Mouse (Mus musculus) embryonic facial prominence, embryonic 12.5 days (tissue): ENCODE results near the gene Ccdc160. TPM values are rescaled to one million over a fixed set of nuclear protein-coding genes. Genes with fewer than 3 reads are reported as not detected.

Source experiments
- ATAC-seq: fragments of 200-750 bp; cut with Nextera tagmentation; 2 replicates; pipeline ENCODE4 v1.8.0; 2017; ENCODE audit not compliant: insufficient number of reproducible peaks, insufficient read depth, low FRiP score, low TSS enrichment
- H3K27ac ChIP-seq: fragments of 300-500 bp; sonication (generic); 2 replicates; pipeline ENCODE4 v1.5.1; 2016; ENCODE audit warnings: mild to moderate bottlenecking
- H3K27me3 ChIP-seq: fragments of 300-500 bp; sonication (generic); 2 replicates; pipeline ENCODE4 v1.6.1; 2016; ENCODE audit warnings: mild to moderate bottlenecking, moderate library complexity
- H3K36me3 ChIP-seq: fragments of 300-500 bp; sonication (generic); 2 replicates; pipeline ENCODE4 v1.6.1; 2016; ENCODE audit warnings: mild to moderate bottlenecking
- H3K4me1 ChIP-seq: fragments of 300-500 bp; sonication (generic); 2 replicates; pipeline ENCODE4 v1.6.1; 2016
- H3K4me2 ChIP-seq: fragments of 300-500 bp; sonication (generic); replicated peaks from 2 replicates; pipeline ENCODE4 v1.6.1; 2016; ENCODE audit warnings: mild to moderate bottlenecking, moderate library complexity
- H3K4me3 ChIP-seq: fragments of 300-500 bp; sonication (generic); 2 replicates; pipeline ENCODE4 v1.5.1; 2016; ENCODE audit warnings: mild to moderate bottlenecking
- H3K9ac ChIP-seq: fragments of 300-500 bp; sonication (generic); 2 replicates; pipeline ENCODE4 v1.6.1; 2016; ENCODE audit warnings: mild to moderate bottlenecking, moderate library complexity
- H3K9me3 ChIP-seq: fragments of 300-500 bp; sonication (generic); 2 replicates; pipeline ENCODE4 v1.6.1; 2016; ENCODE audit warnings: mild to moderate bottlenecking, moderate library complexity
- WGBS: fragments of 180-500 bp; shearing (Covaris S2); methylation state at CpG from one replicate; pipeline ENCODE4 v1.1.7; 2016; 5-methylcytosine and 5-hydroxymethylcytosine counted together
- polyA plus RNA-seq: library from polyadenylated mRNA; unstranded; fragments of >200 nt; fragmentation: Nextera tagmentation; extraction: Ambion mirVana; gene quantifications from 2 replicates; pipeline ENCODE4 v1.2.1, GENCODE M21; 2016

Ccdc160 gene
- polyA plus RNA-seq: 0.92 and 1.7 TPM in 2 replicates

GRCm38 (mm10) chrX:52790980-52791593 is at the start of gene Ccdc160:
Gene Ccdc160, plus strand, starts transcription at chrX:52791200.
- Histone ChIP-seq H3K9me3 (no peaks in the 10 kb centered on the region), H3K27ac (no peak within 1 kb of the TSS), H3K4me3 (peak within 1 kb of the TSS; percentile 38), H3K27me3 (no peaks in the 10 kb centered on the region), H3K4me2 (peak within 1 kb of the TSS; percentile 45), H3K9ac (peak within 1 kb of the TSS; percentile 33; the same call in 1 of the 2 replicates), H3K4me1 (peaks cover 5% of the 10 kb centered on the region; the same call in 1 of the 2 replicates), H3K36me3 (no peaks in the 10 kb centered on the region)
- 17% methylated on average over 25 of the region's 26 CpGs for WGBS
- ATAC-seq: peak; percentile 86

GRCm38 (mm10) chrX:52743781-52744180 is 47.2 kb upstream of the Ccdc160 start:
- WGBS: 17% methylated on average over 15 of the region's 15 CpGs
- Histone ChIP-seq H3K27ac (no peak overlapping the region), H3K36me3 (no peaks in the 10 kb centered on the region), H3K9ac (no peak overlapping the region), H3K27me3 (peaks cover 10% of the 10 kb centered on the region), H3K9me3 (no peaks in the 10 kb centered on the region), H3K4me2 (peak overlapping the region; percentile 88), H3K4me3 (peak overlapping the region; percentile 42), H3K4me1 (no peaks in the 10 kb centered on the region)
- ATAC-seq: no peak

- H3K4me1 ChIP-seq: no peaks in the 10 kb centered on the region
- peaks cover 10% of the 10 kb centered on the region for H3K27me3 ChIP-seq
- H3K4me3 ChIP-seq: peak overlapping the region; percentile 42
- peak overlapping the region; percentile 88 for H3K4me2 ChIP-seq
- ATAC-seq: peak; percentile 60; the same call in 1 of the 2 replicates
- whole genome bisulfite sequencing: 23% methylated on average over 50 of the region's 50 CpGs
- H3K9ac ChIP-seq: peak overlapping the region; percentile 7; the same call in 1 of the 2 replicates
- H3K36me3 ChIP-seq: no peaks in the 10 kb centered on the region
- H3K9me3 ChIP-seq: no peaks in the 10 kb centered on the region
- H3K27ac ChIP-seq: no peak overlapping the region
Observed at GRCm38 (mm10) chrX:52744201-52745051, 46.6 kb upstream of the Ccdc160 start.

DNA sequence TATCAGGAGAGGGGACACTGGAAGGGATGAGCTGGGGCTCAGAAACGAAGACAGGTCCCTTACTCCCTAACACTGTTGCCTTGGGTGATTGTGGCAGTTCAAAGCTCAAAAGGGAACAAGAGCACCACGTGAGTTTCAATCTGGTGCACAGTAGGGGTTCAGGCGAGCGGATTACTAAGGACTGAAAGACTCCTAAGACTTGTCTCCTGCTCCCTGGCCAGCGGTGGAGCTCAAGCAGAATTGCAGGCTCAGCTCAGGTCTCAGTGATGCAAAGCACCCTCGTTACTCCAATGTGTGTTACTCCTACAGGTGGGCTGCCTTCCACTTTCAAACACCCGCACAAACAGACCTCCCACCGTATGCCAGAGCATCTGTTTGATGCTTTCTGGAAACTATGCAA is 45.5 kb upstream of the Ccdc160 start:
- no peak for ATAC-seq
- H3K27me3 ChIP-seq: peaks cover 10% of the 10 kb centered on the region

GRCm38 (mm10) chrX:52745917-52746316 is 45.1 kb upstream of the Ccdc160 start:
- WGBS: 19% methylated on average over 10 of the region's 10 CpGs
- H3K4me3 ChIP-seq: no peak overlapping the region
- no peak overlapping the region for H3K9ac ChIP-seq
- H3K27ac ChIP-seq: no peak overlapping the region
- H3K4me2 ChIP-seq: 0 out of 2 replicates have a peak overlapping the region, but pooled peaks have one; percentile 1
- H3K27me3 ChIP-seq: peaks cover 10% of the 10 kb centered on the region
- H3K4me1 ChIP-seq: no peaks in the 10 kb centered on the region
- no peaks in the 10 kb centered on the region for H3K36me3 ChIP-seq
- ATAC-seq: no peak
- H3K9me3 ChIP-seq: no peaks in the 10 kb centered on the region

More for the DNA sequence above, 45.5 kb upstream of the Ccdc160 start:
- Histone ChIP-seq H3K9ac (no peak overlapping the region), H3K4me2 (0 out of 2 replicates have a peak overlapping the region, but pooled peaks have one; percentile 1), H3K36me3 (no peaks in the 10 kb centered on the region), H3K4me3 (no peak overlapping the region), H3K9me3 (no peaks in the 10 kb centered on the region), H3K27ac (no peak overlapping the region), H3K4me1 (no peaks in the 10 kb centered on the region)
- WGBS: 15% methylated on average over 8 of the region's 8 CpGs

- no peak for ATAC-seq
- no peak overlapping the region for H3K4me3 ChIP-seq
- no peaks in the 10 kb centered on the region for H3K9me3 ChIP-seq
- no peaks in the 10 kb centered on the region for H3K36me3 ChIP-seq
- no peaks in the 10 kb centered on the region for H3K4me1 ChIP-seq
- 45% methylated on average over 1 of the region's 1 CpGs for WGBS
- no peak overlapping the region for H3K9ac ChIP-seq
- no peak overlapping the region for H3K27ac ChIP-seq
- no peak overlapping the region for H3K4me2 ChIP-seq
- H3K27me3 ChIP-seq: peaks cover 10% of the 10 kb centered on the region
Observed at GRCm38 (mm10) chrX:52746849-52747248, 44.2 kb upstream of the Ccdc160 start.

DNA sequence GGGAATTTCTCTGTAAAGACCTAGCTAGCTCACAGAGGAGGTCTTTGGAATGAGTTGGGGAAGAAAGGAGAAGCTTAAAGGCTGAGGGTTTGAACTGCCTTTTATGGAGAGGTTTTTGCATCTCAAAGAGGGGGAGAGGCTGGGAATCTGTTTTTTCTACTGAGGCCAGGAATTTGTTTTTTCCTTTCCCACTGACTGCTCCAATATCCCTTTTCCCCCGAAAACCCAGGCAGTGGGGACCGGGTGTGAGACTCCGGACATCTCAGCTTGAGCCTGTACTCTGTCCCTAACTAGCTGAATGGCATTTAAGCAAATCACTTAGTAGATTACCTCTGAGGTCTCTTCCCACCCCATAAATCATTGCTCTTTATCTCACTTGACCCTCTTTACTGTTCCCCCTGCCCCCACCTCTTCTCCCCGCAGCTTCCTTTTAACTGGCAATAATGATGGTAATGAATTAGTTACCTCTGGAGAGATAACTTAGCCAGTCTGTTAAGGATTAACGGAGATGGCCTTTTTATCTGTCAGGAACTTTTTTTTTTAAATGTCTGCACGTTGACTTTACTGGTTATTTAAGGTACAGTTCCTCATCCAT is 37.4 kb upstream of the Ccdc160 start:
- H3K9me3 ChIP-seq: no peaks in the 10 kb centered on the region
- no peaks in the 10 kb centered on the region for H3K36me3 ChIP-seq
- 27% methylated on average over 6 of the region's 6 CpGs for WGBS
- H3K4me3 ChIP-seq: no peak overlapping the region
- no peaks in the 10 kb centered on the region for H3K27me3 ChIP-seq
- no peaks in the 10 kb centered on the region for H3K4me1 ChIP-seq
- no peak overlapping the region for H3K27ac ChIP-seq
- no peak for ATAC-seq
- H3K4me2 ChIP-seq: no peak overlapping the region
- no peak overlapping the region for H3K9ac ChIP-seq

- WGBS: 75% methylated on average over 3 of the region's 3 CpGs
- H3K4me3 ChIP-seq: no peak overlapping the region
- H3K4me1 ChIP-seq: no peaks in the 10 kb centered on the region
- H3K27ac ChIP-seq: no peak overlapping the region
- no peaks in the 10 kb centered on the region for H3K36me3 ChIP-seq
- no peak overlapping the region for H3K4me2 ChIP-seq
- H3K9ac ChIP-seq: no peak overlapping the region
- no peaks in the 10 kb centered on the region for H3K27me3 ChIP-seq
- no peaks in the 10 kb centered on the region for H3K9me3 ChIP-seq
- no peak for ATAC-seq
Observed at GRCm38 (mm10) chrX:52757164-52757563, 33.8 kb upstream of the Ccdc160 start.

DNA sequence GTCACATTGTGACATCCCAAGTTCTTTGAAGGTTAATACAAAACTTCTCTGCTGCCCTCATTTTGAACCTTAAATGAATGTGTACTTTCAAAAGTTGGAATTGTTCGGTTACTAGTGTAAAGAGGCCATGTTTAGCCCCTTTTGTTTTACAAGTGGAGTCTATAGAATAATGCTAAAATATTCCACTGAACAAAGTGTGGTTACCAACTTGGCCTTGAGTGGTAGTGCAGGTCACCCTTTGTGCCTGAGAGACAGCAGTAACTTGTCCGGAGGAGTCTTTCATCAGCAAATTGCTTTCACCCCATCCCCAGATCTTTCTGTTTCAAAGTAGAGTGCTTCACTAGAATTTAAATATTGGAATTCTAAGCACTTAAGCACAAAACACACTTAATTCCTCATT is 31.8 kb upstream of the Ccdc160 start:
- Histone ChIP-seq H3K4me2 (no peak overlapping the region), H3K9me3 (no peaks in the 10 kb centered on the region), H3K4me3 (no peak overlapping the region), H3K36me3 (no peaks in the 10 kb centered on the region), H3K27ac (no peak overlapping the region), H3K4me1 (no peaks in the 10 kb centered on the region), H3K9ac (no peak overlapping the region), H3K27me3 (no peaks in the 10 kb centered on the region)
- ATAC-seq: no peak
- 65% methylated on average over 2 of the region's 2 CpGs for WGBS

GRCm38 (mm10) chrX:52760191-52760945 is 30.6 kb upstream of the Ccdc160 start:
- Histone ChIP-seq H3K9ac (no peak overlapping the region), H3K36me3 (no peaks in the 10 kb centered on the region), H3K4me2 (no peak overlapping the region), H3K27ac (no peak overlapping the region), H3K27me3 (no peaks in the 10 kb centered on the region), H3K9me3 (no peaks in the 10 kb centered on the region), H3K4me1 (no peaks in the 10 kb centered on the region), H3K4me3 (no peak overlapping the region)
- WGBS: 49% methylated on average over 4 of the region's 4 CpGs
- no peak for ATAC-seq

GRCm38 (mm10) chrX:52762221-52762620 is 28.8 kb upstream of the Ccdc160 start:
- no peak overlapping the region for H3K4me3 ChIP-seq
- H3K9me3 ChIP-seq: no peaks in the 10 kb centered on the region
- H3K27ac ChIP-seq: no peak overlapping the region
- H3K27me3 ChIP-seq: no peaks in the 10 kb centered on the region
- no peak overlapping the region for H3K9ac ChIP-seq
- no peaks in the 10 kb centered on the region for H3K36me3 ChIP-seq
- H3K4me2 ChIP-seq: no peak overlapping the region
- H3K4me1 ChIP-seq: no peaks in the 10 kb centered on the region
- 65% methylated on average over 4 of the region's 4 CpGs for WGBS
- no peak for ATAC-seq
